Mouse (Mus musculus) hindbrain, embryonic 11.5 days (tissue): ENCODE data around the gene Slc36a4. TPM values are rescaled to one million over a fixed set of nuclear protein-coding genes. Genes with fewer than 3 reads are reported as not detected.
A peak's percentile ranks its signal among the peaks of the same experiment; 100 is the strongest.

Source experiments
- ATAC-seq: fragments of 200-750 bp; cut with Nextera tagmentation; 2 replicates; pipeline ENCODE4 v1.8.0; 2017; ENCODE audit warnings: mild to moderate bottlenecking, moderate TSS enrichment, moderate library complexity; ENCODE audit not compliant: low FRiP score
- DNase-seq: peaks from one replicate; pipeline ENCODE4 v3.0.0-alpha.2; 2015; ENCODE audit warnings: low spot score
- H3K27ac ChIP-seq: fragments of 300-500 bp; sonication (generic); 2 replicates; pipeline ENCODE4 v1.5.1; 2014; ENCODE audit warnings: mild to moderate bottlenecking, low read depth, low read length
- H3K27me3 ChIP-seq: fragments of 300-500 bp; sonication (generic); 2 replicates; pipeline ENCODE4 v1.6.1; 2014; ENCODE audit warnings: mild to moderate bottlenecking, low read length, moderate library complexity, mixed read lengths; ENCODE audit not compliant: control insufficient read depth, insufficient read depth
- H3K36me3 ChIP-seq: fragments of 300-500 bp; sonication (generic); 2 replicates; pipeline ENCODE4 v1.6.1; 2014; ENCODE audit warnings: mild to moderate bottlenecking, low read length, moderate library complexity, mixed read lengths; ENCODE audit not compliant: control insufficient read depth, insufficient read depth
- H3K4me1 ChIP-seq: fragments of 300-500 bp; sonication (generic); replicated peaks from 2 replicates; pipeline ENCODE4 v1.6.1; 2014; ENCODE audit warnings: low read length, mixed read lengths; ENCODE audit not compliant: control insufficient read depth, insufficient read depth
- H3K4me2 ChIP-seq: fragments of 300-500 bp; sonication (generic); replicated peaks from 2 replicates; pipeline ENCODE4 v1.6.1; 2014; ENCODE audit warnings: mild to moderate bottlenecking, low read depth, low read length
- H3K4me3 ChIP-seq: fragments of 300-500 bp; sonication (generic); 2 replicates; pipeline ENCODE4 v1.5.1; 2014; ENCODE audit warnings: low read depth, low read length
- H3K9ac ChIP-seq: fragments of 300-500 bp; sonication (generic); 2 replicates; pipeline ENCODE4 v1.6.1; 2014; ENCODE audit warnings: low read depth, low read length
- H3K9me3 ChIP-seq: fragments of 300-500 bp; sonication (generic); 2 replicates; pipeline ENCODE4 v1.6.1; 2016; ENCODE audit warnings: low read length; ENCODE audit not compliant: control insufficient read depth
- WGBS: fragments of 180-500 bp; shearing (Covaris S2); extraction: QIAGEN DNeasy Blood & Tissue Kit; methylation state at CpG from one replicate; pipeline ENCODE4 v1.1.7; 2014; 5-methylcytosine and 5-hydroxymethylcytosine counted together
- polyA plus RNA-seq: library from polyadenylated mRNA; unstranded; fragments of >200 nt; fragmentation: Nextera tagmentation; extraction: Ambion mirVana; gene quantifications from 2 replicates; pipeline ENCODE4 v1.2.1, GENCODE M21; 2014

Slc36a4 gene
- polyA plus RNA-seq, 1 experiment from 2014 or later = 20.9 TPM

GRCm38 (mm10) chr9:15693847-15694246 is 15.7 kb upstream of the Slc36a4 start:
- Histone ChIP-seq H3K27me3 (no peaks in the 10 kb centered on the region), H3K9me3 (no peaks in the 10 kb centered on the region), H3K4me1 (no peaks in the 10 kb centered on the region), H3K36me3 (no peaks in the 10 kb centered on the region), H3K9ac (no peak overlapping the region), H3K4me2 (no peak overlapping the region), H3K27ac (no peak overlapping the region), H3K4me3 (no peak overlapping the region)
- DNase-seq (no peak), ATAC-seq (no peak)
- WGBS = 82% methylated on average over 4 of the region's 4 CpGs

DNA sequence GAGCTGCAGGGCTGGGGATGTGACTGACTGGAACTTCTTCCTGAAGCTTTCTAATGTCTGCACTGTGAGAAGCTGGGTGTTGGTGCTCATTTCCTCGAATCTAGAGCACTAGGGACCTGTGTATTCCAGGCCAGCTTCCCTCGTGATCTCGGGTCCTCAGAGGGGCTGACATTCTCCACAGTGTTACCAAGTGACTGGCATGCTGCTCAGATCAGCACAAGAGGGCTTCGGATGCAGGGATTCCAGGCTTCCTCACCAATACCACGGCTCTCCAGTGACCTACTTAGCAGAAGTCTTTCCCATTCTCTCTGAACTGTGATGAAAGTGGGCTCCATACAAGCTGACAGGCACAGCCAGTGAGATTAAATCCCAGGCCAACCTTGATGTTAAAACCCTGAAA is 14.5 kb upstream of the Slc36a4 start:
- Histone ChIP-seq H3K27ac (no peak overlapping the region), H3K9me3 (no peaks in the 10 kb centered on the region), H3K36me3 (no peaks in the 10 kb centered on the region), H3K9ac (no peak overlapping the region), H3K4me2 (no peak overlapping the region), H3K4me1 (no peaks in the 10 kb centered on the region), H3K4me3 (no peak overlapping the region), H3K27me3 (no peaks in the 10 kb centered on the region)
- DNase-seq (no peak), ATAC-seq (no peak)
- WGBS = 52% methylated on average over 5 of the region's 5 CpGs

- no peak for DNase-seq
- H3K4me1 ChIP-seq = 0 out of 2 replicates have a peak, but pooled peaks cover 2% of the 10 kb centered on the region
- H3K9me3 ChIP-seq = no peaks in the 10 kb centered on the region
- H3K27ac ChIP-seq = no peak overlapping the region
- 81% methylated on average over 10 of the region's 10 CpGs for WGBS
- no peak overlapping the region for H3K9ac ChIP-seq
- no peak overlapping the region for H3K4me3 ChIP-seq
- H3K4me2 ChIP-seq = no peak overlapping the region
- no peak for ATAC-seq
- H3K27me3 ChIP-seq = no peaks in the 10 kb centered on the region; the same call in 1 of the 2 replicates
- H3K36me3 ChIP-seq = no peaks in the 10 kb centered on the region
These were observed 3.8 kb upstream of the Slc36a4 start for GRCm38 (mm10) chr9:15705706-15706105.

GRCm38 (mm10) chr9:15708979-15709598 is 449 bp upstream of the Slc36a4 start:
- Histone ChIP-seq H3K36me3 (no peaks in the 10 kb centered on the region), H3K4me2 (peak overlapping the region; percentile 83), H3K27ac (peak overlapping the region; percentile 84), H3K4me1 (peaks cover 2% of the 10 kb centered on the region; the same call in 1 of the 2 replicates), H3K9ac (peak overlapping the region; percentile 90), H3K9me3 (no peaks in the 10 kb centered on the region), H3K4me3 (peak overlapping the region; percentile 76), H3K27me3 (peaks cover 3% of the 10 kb centered on the region; the same call in 1 of the 2 replicates)
- ATAC-seq (peak; percentile 66; the same call in 1 of the 2 replicates), DNase-seq (no peak)
- WGBS = 17% methylated on average over 14 of the region's 14 CpGs

DNA sequence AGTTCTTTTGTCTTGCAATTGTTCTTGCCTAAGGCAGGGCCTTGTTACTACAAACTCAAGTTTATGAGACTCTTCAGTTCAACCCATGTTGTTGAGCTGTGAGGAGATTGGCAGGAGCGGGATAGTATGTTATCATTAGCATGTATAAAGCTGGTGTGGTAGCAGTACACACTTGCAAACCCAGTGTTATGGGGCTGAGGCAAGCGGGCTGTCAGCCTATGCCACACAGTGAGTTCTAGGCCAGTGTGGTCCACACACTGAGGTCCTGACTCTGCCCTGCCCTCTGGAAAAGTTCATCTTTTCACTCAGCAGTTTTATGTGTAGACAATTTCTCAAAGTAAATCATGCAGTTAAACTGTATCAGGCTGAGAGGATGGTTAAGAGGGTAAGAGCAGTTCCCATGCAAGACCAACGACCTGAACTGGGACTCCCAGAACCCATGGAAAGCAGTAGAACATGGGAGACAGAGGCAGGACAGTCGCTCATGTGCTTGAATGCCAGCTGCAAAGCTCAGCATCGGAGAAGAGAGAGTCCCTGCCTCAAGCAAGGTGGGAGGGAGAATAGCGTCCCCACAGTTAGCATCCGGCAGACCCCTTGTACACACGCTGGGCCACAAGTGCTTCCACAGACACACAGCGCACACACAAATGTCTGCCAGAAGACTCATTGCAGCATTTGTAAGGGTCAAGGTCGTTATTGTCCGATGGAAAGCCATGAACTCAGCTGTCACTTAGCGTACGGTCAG is 1.5 kb downstream of the Slc36a4 start:
- H3K9ac ChIP-seq = no peak overlapping the region
- H3K4me1 ChIP-seq = peaks cover 2% of the 10 kb centered on the region; the same call in 1 of the 2 replicates
- peak overlapping the region; percentile 83; the same call in 1 of the 2 replicates for H3K4me2 ChIP-seq
- H3K4me3 ChIP-seq = no peak overlapping the region
- H3K27ac ChIP-seq = no peak overlapping the region
- ATAC-seq = no peak
- no peaks in the 10 kb centered on the region for H3K9me3 ChIP-seq
- H3K36me3 ChIP-seq = no peaks in the 10 kb centered on the region
- DNase-seq = no peak
- H3K27me3 ChIP-seq = peaks cover 3% of the 10 kb centered on the region; the same call in 1 of the 2 replicates
- 89% methylated on average over 13 of the region's 13 CpGs for WGBS

- no peak for ATAC-seq
- DNase-seq = no peak
- peaks cover 2% of the 10 kb centered on the region; the same call in 1 of the 2 replicates for H3K4me1 ChIP-seq
- H3K27ac ChIP-seq = no peak overlapping the region
- H3K4me3 ChIP-seq = no peak overlapping the region
- H3K9ac ChIP-seq = no peak overlapping the region
- 89% methylated on average over 7 of the region's 7 CpGs for WGBS
- H3K36me3 ChIP-seq = no peaks in the 10 kb centered on the region
- no peaks in the 10 kb centered on the region for H3K9me3 ChIP-seq
- no peak overlapping the region for H3K4me2 ChIP-seq
- peaks cover 3% of the 10 kb centered on the region; the same call in 1 of the 2 replicates for H3K27me3 ChIP-seq
These were observed 2.1 kb downstream of the Slc36a4 start for GRCm38 (mm10) chr9:15711676-15712075.

- no peak for DNase-seq
- no peaks in the 10 kb centered on the region for H3K36me3 ChIP-seq
- 85% methylated on average over 4 of the region's 4 CpGs for WGBS
- H3K4me2 ChIP-seq = no peak overlapping the region
- 0 out of 2 replicates have a peak, but pooled peaks cover 3% of the 10 kb centered on the region for H3K27me3 ChIP-seq
- no peaks in the 10 kb centered on the region for H3K9me3 ChIP-seq
- no peak overlapping the region for H3K27ac ChIP-seq
- no peak overlapping the region for H3K9ac ChIP-seq
- H3K4me3 ChIP-seq = no peak overlapping the region
- H3K4me1 ChIP-seq = no peaks in the 10 kb centered on the region; the same call in 1 of the 2 replicates
- no peak for ATAC-seq
These were observed 5.3 kb downstream of the Slc36a4 start for GRCm38 (mm10) chr9:15714792-15715191.

DNA sequence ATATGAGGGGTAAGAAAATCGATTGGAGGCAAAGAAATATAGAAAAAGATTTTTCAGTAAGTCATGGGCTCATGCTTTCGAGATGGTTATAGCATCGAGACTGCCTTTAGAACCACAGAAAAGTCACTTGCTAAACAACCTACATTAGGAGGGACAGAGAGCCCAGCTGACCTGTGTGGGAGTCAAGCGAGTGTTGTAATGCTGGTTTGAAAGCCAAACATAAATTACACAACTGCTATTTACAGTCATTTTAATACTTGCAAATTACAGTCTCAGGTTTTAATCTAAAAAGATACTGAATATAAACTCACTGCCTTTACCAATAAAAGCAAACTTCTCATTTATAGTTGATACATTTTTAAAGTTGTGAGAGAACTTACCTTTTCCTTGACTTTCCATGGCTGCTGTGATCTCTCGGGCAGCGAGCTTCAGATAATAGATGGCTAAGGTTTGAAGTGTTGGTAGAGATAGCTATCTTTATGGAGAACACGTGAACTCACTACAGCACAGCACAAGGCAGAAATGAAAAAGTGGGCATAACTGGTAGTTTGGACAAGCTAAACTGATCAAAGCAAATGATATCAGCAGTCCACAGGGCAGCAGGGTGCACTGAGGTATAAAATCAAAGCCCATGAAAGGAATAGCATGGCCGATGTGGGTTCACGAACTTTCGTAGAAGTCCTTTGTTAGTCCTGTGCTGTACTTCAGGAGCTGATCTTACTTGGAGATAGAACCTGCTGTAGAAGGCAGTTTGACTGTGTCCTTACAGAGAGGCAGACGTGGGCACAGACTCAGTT is 5.9 kb downstream of the Slc36a4 start:
- 87% methylated on average over 11 of the region's 11 CpGs for WGBS
- ATAC-seq = no peak

More for the DNA sequence above, 5.9 kb downstream of the Slc36a4 start:
- no peak for DNase-seq
- H3K4me1 ChIP-seq = no peaks in the 10 kb centered on the region; the same call in 1 of the 2 replicates
- no peaks in the 10 kb centered on the region for H3K9me3 ChIP-seq
- H3K27ac ChIP-seq = no peak overlapping the region
- no peak overlapping the region for H3K4me2 ChIP-seq
- 0 out of 2 replicates have a peak, but pooled peaks cover 3% of the 10 kb centered on the region for H3K27me3 ChIP-seq
- H3K36me3 ChIP-seq = no peaks in the 10 kb centered on the region
- H3K4me3 ChIP-seq = no peak overlapping the region
- H3K9ac ChIP-seq = no peak overlapping the region
